Mouse (Mus musculus) ovary, adult 18-20 months (tissue): Measurements from ENCODE around the gene Tubgcp2.

Experiments used
- DNase-seq: peaks from one replicate; pipeline ENCODE4 v3.0.0; 2022; ENCODE audit warnings: low spot score, mixed read lengths

The Tubgcp2 gene

DNA sequence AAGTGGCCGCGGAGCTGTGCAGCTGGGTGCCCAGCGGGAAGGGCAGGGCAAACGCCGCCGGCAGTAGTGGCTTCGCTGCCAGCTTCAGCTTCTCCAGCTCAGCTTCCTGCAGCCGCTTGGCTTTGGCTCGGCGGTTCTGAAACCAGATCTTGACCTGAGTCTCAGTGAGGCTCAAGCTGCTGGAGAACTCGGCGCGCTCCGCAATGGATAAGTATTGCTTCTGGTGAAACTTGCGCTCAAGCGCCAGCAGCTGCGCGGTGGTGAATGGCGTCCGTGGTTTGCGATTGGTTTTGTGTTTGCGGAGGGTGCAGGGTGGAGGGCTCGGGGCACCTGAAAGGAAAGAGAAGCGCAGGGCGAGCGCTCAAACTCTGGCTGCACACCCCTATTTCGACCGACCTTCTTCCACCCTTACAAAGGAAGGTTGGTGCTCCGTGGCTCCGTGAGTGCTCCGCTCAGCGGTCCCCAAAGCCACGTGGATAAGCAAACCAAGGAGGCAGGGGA, 11.4 kb upstream of the Tubgcp2 start:
- no peak for DNase-seq

DNA sequence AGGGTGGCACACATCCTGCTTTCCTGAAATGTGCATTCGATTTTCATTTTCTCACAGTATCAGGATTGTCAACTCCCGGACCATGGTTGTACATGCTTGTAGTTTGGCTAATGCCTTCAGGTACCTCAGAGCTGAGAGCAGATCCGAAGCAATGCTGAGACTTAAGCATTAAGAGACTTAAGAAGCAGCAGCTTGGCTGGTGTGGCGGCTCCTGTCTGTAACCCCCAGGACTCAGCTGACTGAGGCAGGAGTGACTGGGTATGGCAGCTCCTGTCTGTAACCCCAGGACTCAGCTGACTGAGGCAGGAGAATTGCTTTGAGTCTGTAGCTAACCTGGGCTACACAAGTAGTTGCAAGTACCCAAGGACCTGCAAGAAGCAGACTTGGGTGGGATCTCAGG, 9.1 kb upstream of the Tubgcp2 start:
- DNase-seq = no peak

DNA sequence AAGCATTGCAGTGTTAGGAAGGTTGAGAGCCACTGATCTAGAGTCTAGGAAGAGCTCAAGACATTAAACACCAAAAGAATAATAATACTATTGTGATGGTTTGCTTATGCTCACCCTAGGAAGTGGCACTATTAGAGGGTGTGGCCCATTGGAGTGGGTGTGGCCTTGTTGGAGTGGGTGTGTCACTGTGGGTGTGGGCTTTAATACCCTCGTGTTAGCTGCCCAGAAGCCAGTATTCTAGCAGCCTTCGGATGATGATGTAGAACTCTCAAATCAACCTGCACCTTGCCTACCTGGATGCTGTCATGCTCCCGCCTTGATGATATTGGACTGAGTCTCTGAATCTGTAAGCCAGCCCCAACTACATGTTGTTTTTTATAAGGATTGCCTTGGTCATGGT, 6.3 kb upstream of the Tubgcp2 start:
- DNase-seq = no peak

DNA sequence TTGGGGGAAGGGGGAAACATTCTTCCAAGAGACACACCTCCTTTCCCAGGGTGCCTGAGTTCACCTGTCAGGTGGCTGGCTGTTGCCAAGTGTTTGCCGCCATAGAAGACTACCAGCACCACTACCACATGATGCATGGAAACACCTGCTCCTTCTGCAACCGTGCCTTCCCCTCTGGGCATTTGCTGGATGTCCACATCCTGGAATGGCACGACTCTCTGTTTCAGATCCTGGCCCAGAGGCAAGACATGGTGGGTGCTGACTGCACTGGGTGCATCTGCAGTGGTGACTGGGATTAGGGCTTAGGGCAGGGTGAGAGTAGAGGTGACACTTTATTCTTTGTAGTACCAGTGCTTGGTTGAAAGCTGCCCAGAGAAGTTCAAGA, 694 bp upstream of the Tubgcp2 start:
- DNase-seq = no peak

DNA sequence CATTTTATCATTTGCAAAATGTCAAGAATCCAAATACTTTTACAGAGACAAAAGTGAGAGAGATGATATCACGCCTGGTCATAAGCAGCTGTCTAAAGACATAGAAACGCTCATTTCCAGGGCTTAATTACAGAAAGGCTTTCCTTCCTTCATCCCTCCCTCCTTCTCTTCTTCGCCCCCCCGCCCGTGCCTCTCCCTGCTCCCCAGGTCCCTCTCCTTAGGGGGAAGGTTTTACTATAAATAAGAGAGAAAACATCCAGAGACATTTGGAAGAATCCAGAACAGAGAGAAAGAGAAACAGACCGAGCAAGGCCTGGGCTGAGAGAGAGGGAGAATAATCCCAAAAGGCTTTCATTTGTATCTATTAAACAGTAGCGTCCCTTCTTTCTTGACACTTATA, 1.0 kb downstream of the Tubgcp2 start:
- no peak for DNase-seq

DNA sequence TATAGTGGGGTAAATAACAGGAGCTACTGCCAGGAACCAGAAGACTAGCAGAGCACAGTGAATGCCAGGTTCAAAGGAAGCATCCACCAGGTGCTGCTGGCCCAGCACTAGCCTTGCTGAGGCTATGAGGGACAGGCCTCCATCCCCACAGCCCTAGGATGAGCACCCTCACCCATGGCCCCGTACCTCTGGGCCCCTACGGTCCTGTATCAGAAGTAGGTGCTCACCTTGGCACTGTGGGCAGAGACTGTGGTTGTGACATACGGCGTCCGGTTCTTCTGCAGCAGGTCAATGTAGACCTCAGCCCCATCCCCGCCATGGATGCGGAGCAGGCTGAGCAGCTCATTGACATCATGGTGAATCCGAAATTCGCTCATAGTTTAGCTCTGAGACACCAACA, 3.1 kb downstream of the Tubgcp2 start:
- no peak for DNase-seq

DNA sequence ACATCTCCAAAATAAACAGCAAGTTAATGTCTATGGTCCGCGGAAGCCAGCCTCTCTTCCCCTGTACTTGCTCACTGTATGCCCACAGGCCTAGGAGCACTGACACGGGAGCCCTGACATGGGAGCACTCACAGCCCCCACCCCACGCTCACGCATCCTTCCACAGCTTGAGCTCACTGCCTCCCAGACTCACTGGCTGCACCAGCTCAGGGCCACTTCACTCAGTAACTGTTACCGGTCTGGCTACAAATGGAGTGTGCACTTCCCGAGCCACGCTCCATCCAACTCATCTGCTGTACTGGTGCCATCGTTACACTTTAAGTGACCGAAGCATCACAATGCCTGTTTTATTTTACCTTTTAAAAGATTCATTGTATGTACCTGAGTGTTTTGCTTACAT, 4.1 kb downstream of the Tubgcp2 start:
- DNase-seq = no peak

DNA sequence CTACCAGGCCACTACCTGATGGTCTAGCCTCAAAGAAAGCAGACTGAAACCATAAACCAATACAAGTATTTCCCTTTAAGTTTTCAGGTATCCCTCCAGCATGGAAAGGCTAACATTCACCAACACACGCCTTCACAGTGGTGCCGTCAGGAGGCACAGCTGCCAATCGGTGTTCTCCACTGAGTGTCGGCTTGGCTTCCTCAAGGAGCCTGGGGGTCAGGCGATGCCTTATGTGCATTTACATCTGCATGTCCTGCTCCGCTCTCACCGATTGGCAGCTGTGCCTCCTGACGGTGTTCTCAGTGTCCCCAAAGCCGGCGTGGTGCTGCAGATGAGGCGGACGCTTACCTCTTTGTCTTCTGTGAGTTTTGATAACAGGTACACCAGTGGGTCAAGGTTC, 4.7 kb downstream of the Tubgcp2 start:
- no peak for DNase-seq

DNA sequence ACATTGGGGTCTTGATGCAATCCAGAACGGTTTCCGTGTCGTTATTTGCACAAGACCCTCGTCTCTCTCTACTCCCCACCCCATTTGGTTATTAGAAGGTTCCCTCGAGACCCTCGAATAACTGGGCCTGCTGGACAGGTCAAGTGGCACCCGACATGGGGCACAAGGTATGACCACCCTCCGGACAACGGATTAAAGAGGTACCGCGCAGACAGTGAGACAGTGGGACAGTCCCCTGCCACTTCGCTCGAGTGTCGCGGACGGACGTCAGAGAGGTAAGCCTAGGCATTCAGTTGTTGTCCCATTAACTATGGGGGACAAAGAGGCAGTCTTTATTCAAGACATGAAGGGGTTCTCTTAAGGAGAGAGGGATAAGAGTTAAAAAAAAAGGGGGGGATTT, 25.1 kb downstream of the Tubgcp2 start:
- DNase-seq = no peak

DNA sequence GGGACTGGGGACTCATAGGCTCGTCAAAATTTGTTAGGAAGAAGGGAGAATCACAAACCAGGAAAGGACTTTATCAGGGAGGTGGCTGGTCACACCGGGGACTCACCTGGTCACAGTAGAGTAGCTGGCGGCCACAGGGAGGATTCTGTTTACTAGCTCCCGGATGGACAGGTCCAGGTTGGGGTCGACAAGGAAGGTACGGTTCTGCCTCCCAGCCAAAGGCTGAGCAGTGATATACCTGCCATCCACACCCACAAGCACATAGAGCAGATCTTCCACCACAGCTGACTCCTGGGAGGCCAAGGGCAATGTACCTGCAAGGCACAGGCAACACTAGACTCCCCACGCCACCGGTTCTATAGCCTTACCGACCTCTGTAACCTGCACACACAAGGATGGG, 28.7 kb downstream of the Tubgcp2 start:
- no peak for DNase-seq

DNA sequence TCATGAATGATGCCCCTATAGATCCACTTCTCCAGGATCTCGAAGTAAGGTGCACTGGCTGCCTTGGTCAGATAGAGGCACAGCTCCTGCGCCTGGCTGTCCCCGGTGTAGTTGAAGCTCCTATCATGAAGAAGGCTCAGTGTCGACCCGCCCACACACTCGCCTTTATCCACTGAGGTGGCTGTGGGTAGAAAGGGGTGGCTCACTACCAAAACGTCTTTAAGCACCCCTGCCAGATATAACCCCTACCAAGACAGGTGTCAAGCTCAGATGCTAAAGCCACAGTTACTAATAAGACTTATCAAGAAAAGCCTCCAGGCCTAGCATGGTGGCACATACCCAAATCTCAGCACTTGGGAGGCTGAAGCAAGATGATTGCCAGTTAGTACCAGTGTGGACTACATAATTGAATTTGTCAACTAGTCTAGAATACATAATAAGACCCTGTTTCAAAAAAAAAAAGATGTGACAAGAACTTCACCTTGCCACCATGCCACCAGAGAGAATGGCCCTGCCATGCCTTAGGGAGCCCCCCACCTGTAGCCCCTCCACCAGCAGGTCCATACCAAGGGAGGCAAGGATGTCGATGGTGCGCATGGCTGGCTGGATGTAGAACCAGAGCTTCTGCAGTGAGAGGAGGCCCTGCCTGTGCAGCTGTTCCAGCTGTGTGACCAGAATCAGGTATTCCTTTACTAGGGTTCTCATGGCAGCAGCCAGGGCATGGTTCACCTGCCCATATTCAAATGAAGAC, 29.4 kb downstream of the Tubgcp2 start:
- DNase-seq = no peak

DNA sequence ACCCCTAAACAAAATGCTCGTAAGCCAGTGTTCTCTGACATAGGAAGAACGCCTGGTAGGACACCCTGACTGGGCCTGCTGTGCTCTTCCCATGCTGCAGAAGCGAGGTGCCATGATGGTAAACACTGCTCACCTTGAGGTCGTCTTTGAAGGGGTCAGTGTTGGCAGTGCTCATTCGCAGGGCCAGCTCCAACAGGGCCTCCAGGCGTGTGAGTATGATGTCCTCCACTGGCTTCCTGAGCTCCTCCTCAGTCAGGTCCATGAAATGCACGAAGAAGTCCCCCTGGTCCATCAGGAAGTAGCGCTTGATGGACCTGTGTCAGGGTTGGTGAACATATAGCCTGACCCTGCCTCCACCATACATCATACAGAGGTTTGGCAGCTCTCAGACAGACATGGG, 31.8 kb downstream of the Tubgcp2 start:
- no peak for DNase-seq

DNA sequence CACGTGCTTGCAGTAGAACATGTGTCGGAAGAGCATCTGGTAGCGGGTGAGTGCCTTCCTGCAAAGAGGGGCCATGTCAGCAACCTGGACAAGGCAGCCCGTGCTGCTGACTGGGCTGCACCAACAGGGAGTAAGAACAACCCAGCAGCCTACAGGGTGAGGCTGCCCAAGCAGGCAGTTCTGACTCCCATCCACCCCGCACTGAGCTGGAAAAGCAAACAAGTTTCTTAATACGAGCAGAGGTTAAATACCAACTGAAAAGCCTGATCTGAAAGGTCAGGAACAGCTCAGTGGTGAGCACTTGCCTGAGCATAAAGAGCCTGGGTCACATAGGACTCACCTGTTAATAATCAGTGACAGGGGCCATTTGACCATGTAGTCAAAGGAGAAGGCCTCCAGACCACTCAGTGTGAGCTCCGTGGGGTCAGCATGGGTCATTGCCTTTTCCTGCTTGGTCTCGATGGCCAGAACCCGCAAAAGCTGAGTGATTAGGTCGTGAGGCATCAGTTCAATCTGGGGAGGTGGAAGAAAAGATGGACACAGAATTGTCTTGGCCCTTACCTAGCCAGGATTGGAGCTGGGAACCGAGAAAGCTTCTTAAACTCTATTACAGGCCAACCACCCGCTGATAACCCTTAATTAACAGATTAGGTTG, 35.3 kb downstream of the Tubgcp2 start:
- DNase-seq = no peak

DNA sequence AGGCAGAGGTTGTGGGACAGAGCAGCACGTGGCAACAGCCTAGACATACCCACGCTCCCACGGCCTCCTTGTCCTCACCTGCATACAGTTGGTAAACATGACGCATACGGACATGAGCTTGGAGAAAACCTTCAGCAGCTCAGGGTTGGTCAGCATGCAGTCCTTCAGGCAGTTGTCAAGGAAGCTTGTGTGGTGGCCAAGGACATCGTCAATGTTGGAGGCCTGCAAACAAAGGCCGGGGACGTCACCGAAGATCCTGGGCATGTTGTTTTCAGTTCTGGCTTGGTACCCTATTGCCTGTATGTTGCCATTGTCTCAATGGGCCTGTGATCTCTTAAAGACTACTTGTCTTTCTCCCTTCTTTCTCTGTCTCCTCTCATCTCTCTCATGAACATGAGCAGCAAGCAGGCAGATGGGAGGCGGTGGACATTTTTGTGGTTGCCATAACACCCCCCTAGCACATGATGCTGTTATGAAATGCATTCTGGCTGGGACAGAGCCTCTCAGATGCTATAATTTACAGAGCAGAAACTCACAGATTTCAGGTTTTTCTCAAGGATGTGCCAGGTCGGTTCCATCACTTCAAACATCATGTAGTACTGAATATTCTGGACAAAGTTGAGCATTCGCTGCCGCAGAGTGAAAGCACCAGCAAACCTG, 37.6 kb downstream of the Tubgcp2 start:
- no peak for DNase-seq

DNA sequence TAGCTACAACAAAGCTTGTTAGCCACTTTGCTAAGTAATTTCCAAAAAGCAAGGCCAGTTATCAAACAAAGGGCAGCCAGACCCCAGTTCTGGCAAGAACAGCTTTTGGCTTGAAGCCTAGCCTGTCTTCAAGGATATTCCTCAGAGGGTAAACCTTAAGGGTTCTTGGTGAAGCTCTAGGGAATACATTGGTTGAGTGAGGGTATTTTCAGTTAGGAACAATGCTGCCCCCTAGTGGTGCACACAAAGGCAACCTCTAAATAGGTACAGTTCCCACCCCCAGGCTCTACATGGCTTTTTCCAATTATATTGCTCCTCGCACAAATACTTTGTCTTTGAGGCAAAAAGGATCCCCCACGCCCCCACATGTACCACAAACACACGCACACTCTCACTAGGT, 41.8 kb downstream of the Tubgcp2 start:
- DNase-seq = peak; percentile 80

DNA sequence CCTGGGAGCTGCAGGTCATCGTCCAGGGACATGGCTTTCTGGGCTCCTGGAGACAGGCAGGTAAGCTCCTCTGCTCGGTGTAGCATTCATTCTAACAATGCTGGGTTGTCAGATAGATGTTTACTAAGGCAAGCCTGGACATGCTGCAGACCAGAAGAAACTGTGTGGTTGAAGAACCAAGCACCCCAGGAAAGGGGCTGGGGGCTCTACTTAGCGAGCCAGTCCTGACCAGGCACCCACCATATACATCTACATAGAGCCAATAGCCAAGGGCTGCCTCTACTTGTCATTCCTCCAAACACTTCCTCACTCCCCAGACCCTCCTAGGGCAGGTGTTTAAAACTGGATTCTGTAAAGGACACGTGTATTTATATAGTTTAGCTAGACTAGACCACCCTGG, 42.3 kb downstream of the Tubgcp2 start:
- DNase-seq = no peak

DNA sequence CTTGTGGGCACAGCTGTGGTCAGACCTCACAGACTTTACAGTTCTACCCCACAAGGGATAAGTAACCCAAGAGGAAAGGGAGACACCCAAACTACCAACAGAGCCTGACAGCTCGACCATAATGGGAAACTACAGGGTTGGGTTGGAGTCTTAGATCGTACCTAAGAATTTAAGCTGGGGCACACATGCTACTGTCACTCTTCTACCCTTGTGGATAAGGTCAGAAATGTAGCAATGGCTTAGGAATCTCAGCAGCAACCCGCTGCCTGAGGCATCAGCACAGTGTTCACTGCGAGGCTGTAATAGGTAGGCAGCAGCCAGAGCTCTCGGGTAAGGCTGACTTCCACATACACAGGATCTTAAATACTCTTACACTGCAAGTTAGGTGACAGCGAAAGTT, 42.9 kb downstream of the Tubgcp2 start:
- DNase-seq = no peak

DNA sequence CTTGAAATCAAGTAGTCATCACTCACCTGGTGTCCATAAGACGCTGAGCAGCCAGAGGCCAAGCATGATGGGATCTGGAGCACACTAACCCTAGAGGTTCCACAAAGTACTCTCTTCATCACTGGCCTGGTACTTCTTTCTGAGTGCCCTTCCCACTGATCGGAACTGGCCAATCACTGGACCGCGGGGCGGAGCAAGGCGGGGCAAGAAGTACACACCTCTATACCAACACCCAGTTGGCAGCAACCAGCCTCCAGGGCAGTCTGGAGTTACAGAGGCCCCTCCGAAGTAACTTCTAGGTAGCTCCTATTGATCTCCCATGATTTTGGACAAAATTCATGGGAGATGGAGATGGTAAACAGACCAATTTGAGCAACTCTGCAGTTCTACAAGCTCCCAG, 44.1 kb downstream of the Tubgcp2 start, which contains the start of gene Adam8:
Gene Adam8 (minus strand): TSS at position 157 of the 400 bp plus-strand sequence.
- no peak for DNase-seq

DNA sequence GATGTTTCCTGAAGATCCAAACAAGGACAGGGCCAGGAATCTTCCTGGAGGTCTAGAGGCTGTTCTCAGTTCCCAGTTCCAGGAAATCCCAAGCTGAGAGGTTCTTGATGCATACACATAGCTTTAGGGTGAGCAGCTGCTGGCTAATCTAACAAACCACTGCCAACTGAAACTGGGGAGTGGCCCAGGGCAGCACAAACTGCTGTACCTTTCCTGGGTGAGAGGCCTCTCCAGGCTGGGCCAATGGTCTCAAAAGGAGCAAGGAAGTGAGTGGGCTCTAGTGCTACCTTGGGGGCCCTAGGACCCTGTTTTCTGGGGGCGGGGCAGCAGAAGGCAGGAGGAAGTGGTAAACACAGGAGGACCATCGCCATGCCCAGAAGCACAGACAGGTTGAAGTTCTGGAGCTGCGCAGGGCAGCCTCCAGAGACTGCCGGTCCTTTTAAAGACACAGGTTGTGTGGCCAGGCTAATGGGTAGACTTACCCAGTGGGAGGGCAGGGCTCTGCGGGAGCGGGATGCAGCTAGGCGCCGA, 45.5 kb downstream of the Tubgcp2 start:
- no peak for DNase-seq

DNA sequence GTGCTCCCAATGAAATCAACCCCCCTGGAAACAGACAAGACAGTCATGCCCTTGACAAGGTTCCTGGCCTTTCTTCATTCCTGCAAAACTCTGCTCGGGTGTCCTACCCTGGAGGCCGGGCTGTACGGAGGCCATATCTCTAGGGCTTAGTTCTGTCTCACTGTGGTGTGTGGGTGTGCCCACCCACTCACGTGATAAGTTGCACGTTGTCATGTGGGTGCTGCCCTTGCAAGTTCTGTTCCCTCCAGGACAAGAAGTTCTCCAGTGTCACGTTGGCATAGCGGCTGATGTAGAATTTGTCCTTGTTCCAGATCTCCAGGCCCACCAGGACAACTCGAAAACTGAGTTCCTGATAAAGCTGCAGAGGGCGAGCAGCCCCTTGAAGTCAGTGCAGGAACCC, 48.2 kb downstream of the Tubgcp2 start:
- DNase-seq = no peak

DNA sequence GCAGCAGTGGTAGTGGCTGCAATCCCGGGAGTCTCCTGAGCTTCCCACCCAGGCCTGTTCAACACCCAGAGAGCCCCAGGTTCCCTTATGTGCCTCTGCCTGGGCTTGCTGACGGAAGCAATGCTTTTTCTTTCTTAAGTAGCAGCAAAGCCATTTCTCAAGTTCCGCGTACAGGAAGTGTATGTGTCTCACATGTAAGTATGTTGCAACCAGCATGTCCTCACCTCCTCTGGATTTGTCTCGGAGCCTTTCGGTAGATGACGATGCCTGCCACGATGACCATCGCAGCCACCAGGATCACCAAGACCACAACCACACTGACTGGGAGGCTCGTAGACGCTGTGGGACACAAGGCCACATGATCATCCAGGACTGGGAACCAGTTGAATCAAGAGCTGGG, 52.0 kb downstream of the Tubgcp2 start:
- no peak for DNase-seq

DNA sequence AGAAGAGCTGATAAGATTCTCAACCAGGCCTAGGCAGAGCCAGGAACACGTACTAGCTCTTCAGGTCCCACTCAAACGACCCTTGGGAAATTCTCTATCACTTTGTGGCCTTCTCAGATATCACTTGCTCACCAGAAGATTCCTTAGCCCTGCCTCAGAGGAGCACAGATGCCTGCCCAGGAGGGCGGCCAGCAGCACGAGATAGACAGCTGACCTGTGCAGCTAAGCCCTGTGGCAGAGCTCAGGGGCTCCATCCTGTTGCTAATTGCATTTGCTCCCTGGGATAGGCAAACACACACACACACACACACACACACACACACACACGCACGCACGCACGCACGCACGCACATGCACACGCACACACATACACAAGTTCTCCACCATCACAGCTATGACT, 54.4 kb downstream of the Tubgcp2 start:
- DNase-seq = no peak

DNA sequence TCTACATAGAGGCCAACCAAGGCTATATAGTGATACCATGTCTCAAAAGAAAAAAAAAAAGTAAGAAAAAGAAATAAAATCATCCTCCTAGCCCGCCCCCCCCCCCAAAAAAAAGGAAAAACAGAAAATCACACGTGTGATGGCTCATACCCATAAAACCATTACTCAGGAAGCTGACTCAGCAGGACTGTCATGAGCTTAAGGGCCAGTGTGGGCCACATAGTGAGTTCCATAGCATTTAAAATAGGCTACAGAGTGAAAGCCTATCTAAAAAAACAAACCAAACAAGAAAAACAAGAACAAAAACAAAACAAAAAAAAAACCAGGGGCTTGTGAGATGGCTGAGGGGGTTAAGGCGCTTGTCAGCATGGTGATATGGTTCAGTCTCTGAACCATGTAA, 55.7 kb downstream of the Tubgcp2 start:
- no peak for DNase-seq
